Mouse (Mus musculus) forelimb bud, embryonic 11.5 days (tissue): Measurements from ENCODE around the gene Cbfa2t2.
A peak's percentile ranks its signal among the peaks of the same experiment; 100 is the strongest.

Experiments used
- DNase-seq: peaks from one replicate; pipeline ENCODE4 v3.0.0-alpha.2; 2012; ENCODE audit warnings: low read depth, low spot score

The Cbfa2t2 gene

GRCm38 (mm10) chr2:154436458-154437190, at the start of gene Cbfa2t2:
Gene Cbfa2t2 (plus strand): TSS chr2:154436481.
- peak; percentile 38 for DNase-seq

- no peak for DNase-seq
Measured at GRCm38 (mm10) chr2:154390180-154390964, 45.9 kb upstream of the Cbfa2t2 start.

DNA sequence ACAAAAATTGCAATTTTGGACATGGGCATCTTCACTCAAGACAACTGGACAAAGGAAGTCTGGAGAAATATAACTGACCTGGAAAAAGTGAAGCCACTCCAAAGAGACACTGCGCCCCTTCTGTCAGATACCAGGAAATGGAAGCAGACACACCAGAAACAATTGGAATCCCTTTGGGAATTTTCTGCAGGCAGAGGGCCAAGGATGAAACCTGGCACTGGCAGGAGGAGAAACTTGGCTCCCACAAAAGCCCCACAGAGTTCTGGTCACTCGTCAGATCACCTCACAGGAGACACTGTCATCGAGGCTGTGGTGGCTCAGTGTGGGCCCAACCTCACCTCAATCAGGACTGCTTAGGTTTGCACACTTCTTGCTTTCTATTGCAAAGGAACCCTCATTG, 41.7 kb upstream of the Cbfa2t2 start:
- DNase-seq, result no peak

DNA sequence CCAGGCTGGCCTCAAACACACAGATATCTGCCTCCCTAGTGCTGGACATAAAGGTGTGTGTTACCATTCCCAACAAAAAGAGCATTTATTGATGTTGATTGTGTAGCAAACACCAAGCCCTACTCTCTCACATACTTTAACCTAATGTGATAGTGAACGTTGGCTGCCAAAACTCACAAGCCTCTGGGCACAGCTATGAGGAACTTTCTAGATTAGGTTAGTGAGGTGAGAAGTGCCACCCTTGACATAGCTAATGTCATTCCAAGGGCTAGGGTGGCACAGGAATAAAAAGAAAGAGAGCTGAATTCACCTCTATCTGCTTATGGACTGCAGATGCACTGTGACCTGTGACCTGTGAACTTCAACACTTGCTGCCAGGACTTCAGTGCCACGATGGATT, 39.8 kb upstream of the Cbfa2t2 start:
- no peak for DNase-seq

GRCm38 (mm10) chr2:154398267-154398666, 38.0 kb upstream of the Cbfa2t2 start:
- DNase-seq, result no peak

- no peak for DNase-seq
Measured at GRCm38 (mm10) chr2:154399325-154399724, 37.0 kb upstream of the Cbfa2t2 start.

GRCm38 (mm10) chr2:154401976-154402375, 34.3 kb upstream of the Cbfa2t2 start:
- DNase-seq, result no peak

- no peak for DNase-seq
Measured at GRCm38 (mm10) chr2:154402811-154403210, 33.5 kb upstream of the Cbfa2t2 start.

DNA sequence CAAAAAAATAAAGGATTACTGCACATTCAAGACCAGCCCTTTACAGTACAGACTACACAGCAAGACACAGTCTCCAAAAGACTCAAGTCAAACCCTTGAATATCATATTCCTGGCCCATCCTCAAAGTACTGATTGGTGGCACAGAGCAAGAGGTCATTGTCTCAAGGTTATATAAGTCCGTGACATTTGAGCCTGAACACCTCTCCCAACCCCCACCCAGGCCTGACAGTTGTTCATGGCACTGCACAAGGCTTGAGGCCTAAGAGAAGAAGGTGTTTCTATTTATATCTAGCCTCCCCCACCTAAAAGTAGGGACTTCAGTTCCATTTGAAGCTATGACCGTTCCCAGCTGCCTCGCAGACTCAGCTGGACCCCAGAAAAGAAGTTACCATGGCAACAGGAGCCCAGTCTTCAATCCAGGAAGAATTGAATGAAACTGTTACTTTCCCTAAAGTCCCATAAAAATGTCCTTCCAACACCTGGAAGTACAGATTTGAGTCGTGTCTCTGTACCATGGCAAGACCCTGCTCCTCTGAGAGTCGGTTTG, 30.8 kb upstream of the Cbfa2t2 start:
- DNase-seq, result peak; percentile 41

DNA sequence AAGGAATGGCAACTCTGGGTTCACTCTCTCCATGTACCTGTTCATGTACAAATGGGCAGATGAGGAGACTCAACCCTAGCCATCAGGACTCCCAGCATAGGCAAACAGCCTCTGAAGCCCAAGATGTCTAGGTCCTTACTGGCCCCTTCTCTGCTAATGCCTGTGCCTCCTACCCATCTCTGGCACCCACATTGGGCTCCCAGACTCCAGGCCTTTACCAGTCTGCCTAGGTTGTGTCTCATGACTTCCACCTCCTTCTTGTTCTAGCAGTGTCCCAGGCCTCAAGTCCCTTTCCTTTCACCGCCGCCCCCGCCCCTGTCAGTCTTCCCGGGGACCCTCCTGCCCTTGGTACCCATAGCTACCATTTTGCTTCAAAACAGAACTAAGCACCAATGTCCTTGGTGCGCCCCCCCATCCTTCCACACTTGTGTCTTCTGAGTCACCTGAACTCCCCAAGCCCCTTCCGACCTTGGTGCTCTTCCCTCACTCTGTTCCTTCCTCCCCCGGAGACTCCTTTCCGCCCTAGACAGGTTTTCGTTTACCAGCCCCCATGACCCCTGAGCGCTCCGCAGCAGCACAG, 29.1 kb upstream of the Cbfa2t2 start:
- no peak for DNase-seq

DNA sequence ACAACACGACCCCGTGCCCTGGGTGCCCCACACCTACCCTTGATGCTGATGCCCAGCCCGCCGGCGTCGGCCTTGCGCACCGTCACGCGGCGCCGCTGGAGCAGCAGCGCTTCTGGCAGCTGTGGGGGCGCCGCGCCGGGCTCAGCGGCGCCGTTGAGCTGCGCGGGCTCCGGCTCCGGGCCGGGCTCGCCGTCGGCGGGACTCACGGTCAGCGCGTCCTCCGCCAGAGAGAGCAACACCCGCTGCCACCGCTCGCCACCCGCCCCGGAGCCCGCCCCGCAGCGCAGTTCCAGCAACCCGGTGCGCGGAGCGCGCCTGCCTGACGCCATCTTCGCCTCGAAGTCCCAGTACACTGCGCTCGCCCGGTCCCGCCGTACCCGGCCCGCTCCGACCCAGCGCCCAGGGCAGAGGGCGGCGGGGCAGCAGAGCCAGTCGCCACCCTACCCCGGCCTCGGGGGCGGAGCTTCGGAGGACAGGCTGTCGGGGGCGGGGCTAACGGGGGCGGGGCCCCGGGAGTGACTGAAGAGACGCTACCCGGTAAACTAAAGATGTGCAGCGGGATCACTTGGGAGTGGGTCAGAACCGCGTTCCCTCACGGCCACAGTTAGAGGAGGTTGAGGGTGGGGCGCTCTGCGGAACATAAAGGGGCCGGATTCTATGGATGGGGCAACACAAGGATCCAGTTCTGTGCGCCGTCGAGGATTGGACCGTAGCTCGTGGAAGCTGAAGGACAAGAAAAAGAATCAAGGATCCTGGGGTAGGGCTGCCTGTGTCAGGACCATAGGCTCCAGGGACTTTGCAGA, 28.4 kb upstream of the Cbfa2t2 start, which contains the start of gene Snta1:
Gene Snta1, minus strand, starts transcription at position 457 of the 803 bp plus-strand sequence.
- peak; percentile 24 for DNase-seq

DNA sequence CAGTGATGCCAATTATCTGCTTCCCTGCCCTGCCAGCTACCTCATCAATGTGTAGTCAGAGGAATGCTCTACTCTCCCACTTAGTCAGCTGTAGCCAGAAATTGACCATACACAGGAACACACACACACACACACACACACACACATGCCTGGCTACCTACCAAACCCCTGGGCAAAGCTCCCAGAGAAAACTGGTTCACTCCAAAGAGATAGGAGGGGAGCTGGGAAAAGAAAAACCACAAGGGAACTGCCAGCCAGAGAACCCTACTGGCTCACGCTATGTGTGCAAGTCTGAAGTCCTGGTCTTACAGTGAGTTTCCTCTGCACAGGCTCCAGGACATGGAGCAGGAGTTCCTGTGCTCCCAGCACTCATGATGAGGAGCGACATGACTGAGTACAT, 25.9 kb upstream of the Cbfa2t2 start:
- no peak for DNase-seq

DNA sequence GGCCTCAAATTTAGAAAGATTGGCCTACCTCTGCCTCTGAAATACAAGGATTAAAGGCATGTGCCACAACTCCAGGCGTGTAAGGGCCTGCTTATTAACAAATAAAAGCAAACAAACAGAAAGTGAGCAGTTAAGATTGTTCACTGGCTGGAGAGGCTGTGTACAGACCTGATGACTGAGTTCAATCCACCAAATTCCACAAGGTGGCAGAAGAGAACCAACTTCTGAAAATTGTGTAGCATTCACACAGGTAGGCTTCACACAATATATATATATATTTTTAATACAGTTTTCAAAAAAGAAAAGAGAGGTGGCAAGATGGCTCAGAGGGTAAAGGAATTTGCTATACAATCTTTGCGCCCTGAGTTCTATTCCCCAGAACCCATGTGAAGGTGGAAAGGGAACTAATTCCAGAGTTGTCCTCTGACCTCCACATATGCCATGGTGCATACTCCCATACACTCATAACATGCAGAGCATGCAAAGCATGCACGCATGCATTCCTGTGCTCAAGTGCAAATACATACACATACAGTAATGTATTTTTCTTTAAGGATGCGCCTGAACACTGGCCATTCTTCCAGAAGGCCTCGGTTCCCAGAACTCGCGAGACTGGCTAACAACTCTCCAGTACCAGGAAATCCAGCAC, 24.1 kb upstream of the Cbfa2t2 start:
- peak; percentile 54 for DNase-seq

- peak; percentile 68 for DNase-seq
Measured at GRCm38 (mm10) chr2:154417107-154417506, 19.2 kb upstream of the Cbfa2t2 start.

DNA sequence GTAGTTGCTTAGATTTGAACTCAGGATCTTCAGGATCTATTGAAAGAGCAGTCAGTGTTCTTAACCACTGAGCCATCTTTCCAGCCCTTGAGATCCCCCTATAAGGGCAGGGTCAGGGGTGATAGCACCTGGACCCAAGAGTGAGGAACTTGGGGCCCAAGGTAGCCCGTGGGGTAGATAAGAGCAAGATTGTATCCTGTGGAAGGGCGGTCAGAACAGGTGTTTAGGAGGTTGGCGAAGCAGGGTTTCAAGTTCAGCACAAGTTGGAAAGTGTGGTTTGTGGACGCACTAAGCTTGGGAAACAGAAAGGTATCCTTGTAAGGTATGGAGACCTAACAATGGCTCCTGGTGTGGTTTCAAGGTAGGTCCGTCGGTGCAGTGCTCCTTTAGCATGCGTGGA, 18.3 kb upstream of the Cbfa2t2 start:
- DNase-seq, result no peak

- DNase-seq, result no peak
Measured at GRCm38 (mm10) chr2:154419631-154420515, 16.4 kb upstream of the Cbfa2t2 start.

- DNase-seq, result no peak
Measured at GRCm38 (mm10) chr2:154420942-154421731, 15.1 kb upstream of the Cbfa2t2 start.

DNA sequence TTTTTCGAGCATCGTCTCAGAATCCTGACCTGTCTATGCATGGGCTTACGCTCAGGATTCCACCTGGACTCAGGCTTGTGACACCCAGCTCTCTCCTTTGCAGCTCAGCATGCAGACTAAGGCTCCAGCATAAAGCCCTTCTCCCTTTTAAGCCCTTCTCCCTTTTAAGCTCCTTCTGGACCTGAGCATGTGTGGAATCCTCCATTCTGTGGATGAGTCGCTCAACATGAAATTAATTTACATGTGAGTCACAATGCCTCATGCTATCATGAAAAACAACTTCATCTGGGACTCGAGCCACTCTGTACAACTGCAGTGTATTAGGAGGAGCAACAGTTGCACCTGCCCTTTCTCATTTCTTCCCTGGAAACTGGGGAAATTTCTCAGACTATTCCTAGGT, 14.1 kb upstream of the Cbfa2t2 start:
- DNase-seq, result no peak

- DNase-seq, result no peak
Measured at GRCm38 (mm10) chr2:154423548-154423947, 12.7 kb upstream of the Cbfa2t2 start.
